Mouse (Mus musculus) cerebellum, adult (tissue): ENCODE data around the gene Prph.

Experiments used
- ATAC-seq: cut with Nextera tagmentation; 2 replicates; pipeline ENCODE4 v1.9.2; 2017; ENCODE audit warnings: mild to moderate bottlenecking, moderate library complexity, mixed read lengths; ENCODE audit not compliant: insufficient number of reproducible peaks, low FRiP score, low TSS enrichment

The Prph gene

GRCm38 (mm10) chr15:99095356-99095755, 40.4 kb downstream of the Prph start:
- no peak for ATAC-seq

GRCm38 (mm10) chr15:99096061-99096793, 41.3 kb downstream of the Prph start:
- no peak for ATAC-seq

DNA sequence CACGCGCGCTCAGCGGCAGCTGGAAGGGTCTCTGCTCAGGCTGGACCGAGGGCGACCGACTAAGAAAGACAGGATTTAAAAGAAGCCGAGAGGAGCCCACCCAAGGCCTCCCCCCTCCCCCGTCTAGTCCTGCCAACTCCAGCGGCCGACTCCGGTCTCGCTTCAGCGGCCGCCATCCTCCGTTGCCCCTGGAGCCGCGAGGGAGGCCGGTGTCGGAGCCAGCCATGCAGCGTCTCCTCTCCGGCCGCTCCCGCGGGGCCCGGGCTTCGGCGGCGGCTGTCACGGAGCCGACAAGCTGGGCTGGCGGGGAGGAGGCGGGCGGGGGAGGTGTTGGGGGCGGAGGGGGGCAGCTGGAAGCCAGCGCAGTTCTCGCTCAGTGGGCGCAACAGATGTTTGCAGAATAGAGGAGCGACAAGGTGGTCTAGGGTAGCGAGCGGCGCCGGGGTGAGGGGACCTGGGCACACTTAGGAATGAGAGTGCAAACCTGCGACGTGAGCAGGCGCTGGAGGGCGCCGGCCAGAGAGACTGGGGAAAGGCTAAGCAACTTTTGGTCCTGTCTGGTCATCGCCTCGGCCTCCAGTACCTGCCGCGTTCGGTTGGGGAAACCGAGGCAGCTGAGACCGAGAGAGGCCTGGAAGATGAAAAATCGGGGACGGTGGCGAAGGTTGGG, 42.0 kb downstream of the Prph start:
- ATAC-seq = no peak

DNA sequence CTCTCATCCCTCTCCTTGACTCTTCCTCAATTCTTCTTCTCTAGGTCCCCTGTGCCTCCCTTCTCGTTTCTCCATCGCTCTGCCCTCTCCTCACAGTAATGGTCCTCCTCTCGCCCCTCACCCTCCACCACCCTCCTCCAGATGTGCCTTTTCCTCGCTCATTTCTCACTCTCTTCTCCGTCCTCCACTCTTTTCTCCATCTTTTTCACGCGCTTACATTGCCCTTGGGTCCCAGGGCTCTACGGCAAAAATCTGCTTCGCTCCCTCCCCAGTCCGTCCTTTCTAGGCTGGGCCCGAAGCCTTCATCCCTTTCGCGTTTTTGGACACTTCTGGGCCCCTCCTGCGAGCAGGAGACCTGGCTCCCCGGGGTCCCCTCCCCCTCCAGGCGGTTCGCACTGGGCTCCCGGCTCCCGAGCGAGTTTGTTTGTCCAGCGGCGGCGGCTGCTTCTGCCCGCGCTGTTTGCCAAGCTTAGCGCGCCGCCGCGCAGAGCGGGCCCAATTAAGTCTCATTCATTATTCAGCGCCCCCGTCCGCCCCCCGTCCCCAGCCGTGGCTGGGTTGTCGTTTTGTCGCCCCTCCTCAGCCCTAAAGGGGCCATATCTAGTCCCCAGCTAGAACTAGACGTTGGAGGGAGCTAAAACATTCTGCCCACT, 43.0 kb downstream of the Prph start:
- ATAC-seq = no peak

- no peak for ATAC-seq
Measured at GRCm38 (mm10) chr15:99098493-99098861, 43.5 kb downstream of the Prph start.

- no peak for ATAC-seq
Measured at GRCm38 (mm10) chr15:99099139-99099556, 44.2 kb downstream of the Prph start.

DNA sequence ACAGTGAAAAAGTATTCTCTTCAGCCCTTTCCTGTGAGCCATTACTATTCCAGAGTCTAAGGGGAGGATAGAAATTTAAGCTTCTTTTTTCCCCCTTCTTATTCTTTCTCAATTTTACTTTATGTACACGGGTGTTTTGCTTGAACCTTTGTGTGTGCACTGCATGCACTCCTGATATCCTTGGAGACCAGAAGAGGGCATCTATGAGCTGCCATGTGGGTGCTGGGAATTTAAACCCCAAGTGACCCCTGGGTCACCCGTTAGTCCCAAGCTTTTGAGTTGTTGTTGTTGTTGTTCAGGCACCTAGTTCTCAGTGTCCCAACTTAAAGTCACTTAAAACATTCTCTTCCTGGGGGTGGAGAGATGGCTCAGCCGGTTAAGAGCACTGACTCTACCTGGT, 45.0 kb downstream of the Prph start:
- ATAC-seq = no peak

DNA sequence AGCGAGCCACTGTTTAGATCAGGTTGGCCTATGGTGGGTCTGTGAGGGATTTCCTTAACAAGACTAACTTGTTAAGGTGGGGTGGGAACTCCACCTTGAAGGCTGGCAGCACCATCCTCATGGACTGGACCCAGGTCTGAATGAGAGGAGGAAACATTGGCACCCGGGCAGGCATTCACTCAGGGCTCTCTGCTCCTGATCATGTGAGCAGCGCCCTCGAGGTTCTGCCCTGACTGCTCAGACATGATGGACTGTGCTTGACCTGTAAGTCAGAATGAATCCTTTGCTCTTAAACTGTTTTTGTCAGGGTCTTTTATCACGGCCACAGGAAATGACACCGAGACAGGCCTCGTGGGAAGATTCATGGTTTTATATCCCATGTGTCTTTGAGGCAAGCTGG, 50.3 kb downstream of the Prph start:
- no peak for ATAC-seq

DNA sequence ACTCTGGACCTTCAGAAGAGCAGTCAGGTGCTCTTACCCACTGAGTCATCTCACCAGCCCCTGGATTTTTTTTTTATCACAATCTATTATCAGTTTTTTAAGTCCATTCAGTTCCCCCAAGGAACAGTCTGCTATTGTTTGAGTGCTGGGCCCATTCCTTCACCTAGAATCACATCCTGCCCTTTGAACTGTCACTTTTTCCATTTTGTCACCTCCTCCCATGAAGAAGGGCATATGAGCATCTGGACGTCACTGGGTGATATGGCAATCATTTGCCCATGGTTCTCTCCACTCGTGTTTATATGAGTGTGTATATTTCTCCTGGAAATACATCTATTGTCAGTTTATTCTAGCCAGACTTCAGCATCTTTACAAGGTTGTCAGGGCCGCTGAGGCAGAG, 52.9 kb downstream of the Prph start:
- ATAC-seq = no peak
